Mouse (Mus musculus) bone marrow macrophage, adult 2 months (primary cell): ENCODE results near the gene Phpt1.

Experiments used
- CTCF ChIP-seq: IDR thresholded peaks from 2 replicates; pipeline ENCODE4 v1.5.1; 2012; ENCODE audit warnings: low read depth, mild to moderate bottlenecking, low read length, moderate library complexity
- POLR2A ChIP-seq: IDR thresholded peaks from 2 replicates; pipeline ENCODE4 v1.6.1; 2012; ENCODE audit warnings: mild to moderate bottlenecking, low read depth, low read length, borderline replicate concordance

GRCm38 (mm10) chr2:25561946-25562345 lies 13.1 kb downstream of the Phpt1 start:
- TF ChIP-seq POLR2A, result no peak
- TF ChIP-seq CTCF, result no peak
